Mouse (Mus musculus): ENCODE data around the gene Trim14.

The Trim14 gene

DNA sequence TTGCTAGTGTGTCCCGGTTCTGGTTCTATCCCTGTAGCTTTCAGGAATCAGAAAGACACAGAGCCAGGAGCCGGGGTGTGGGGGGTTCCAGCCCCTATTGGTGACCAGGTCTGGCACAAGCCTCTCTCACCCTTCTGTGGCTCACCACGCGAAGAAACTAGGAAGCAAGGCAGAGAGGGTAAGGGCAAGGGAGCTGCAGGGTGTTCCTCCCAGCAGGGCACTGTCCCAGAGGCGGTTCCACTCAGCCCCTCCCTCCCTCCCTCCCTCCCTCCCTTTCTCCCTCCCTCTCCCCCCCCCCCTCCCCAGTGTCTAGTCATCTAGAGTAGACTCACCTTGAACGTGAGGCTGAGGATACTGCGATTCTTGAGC is 8.4 kb downstream of the Trim14 start:
- DNase-seq (ENCODE audit: low read depth) = no peak

DNA sequence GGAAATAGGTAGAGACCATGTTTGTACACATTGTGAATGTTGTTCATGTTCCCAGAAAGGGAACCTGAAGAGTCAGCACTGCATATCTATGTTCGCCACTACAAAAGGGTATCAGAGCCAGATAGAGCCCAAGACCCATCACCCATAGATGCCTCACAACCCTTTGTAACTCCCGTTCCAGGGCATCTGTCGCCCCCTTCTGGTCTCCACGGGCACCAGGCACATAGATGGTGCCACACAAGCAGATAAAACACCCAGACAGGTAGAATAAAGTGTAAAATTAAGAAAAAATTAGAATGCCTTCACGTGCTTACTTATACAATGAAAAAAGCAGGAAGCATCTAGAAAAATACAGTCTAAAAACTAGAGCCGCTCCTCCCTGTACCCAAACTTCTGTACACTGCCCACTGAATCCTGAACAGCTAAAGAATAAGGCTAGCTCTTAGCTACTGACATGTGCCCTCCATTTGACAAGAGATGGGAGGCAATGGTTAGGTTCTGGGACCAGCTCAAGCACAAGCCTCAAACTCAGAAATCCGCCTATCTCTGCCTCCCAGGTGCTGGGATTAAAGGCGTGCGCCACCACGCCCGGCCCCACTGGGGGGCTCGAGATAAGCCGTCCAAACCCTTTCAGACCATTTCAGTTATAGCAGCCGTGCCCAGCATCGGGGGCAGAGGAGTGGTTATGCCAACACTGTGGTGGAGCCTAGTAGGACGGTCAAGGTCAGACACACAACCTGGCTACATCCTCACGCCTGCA is 9.0 kb downstream of the Trim14 start:
- no peak for DNase-seq (ENCODE audit: low read depth)

DNA sequence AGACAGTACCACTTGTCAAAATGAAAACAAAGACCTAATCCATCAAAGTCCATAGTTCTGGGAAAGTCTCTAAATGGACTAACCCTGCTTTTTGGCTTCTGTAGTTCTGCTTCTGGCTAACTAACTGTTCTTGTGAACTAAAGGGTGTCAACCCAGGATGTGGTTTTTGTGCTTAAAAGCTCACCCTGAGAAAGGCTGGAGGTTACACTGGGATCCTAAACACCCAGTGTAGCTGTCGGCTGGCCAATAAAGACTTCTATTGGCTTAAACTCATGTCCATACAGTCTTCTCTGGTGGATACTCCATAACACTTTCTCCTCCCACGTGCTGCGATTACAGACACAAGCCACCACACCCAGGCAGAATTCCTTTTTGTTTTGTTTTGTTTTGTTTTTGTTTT is 9.7 kb downstream of the Trim14 start:
- no peak for DNase-seq (ENCODE audit: low read depth)

DNA sequence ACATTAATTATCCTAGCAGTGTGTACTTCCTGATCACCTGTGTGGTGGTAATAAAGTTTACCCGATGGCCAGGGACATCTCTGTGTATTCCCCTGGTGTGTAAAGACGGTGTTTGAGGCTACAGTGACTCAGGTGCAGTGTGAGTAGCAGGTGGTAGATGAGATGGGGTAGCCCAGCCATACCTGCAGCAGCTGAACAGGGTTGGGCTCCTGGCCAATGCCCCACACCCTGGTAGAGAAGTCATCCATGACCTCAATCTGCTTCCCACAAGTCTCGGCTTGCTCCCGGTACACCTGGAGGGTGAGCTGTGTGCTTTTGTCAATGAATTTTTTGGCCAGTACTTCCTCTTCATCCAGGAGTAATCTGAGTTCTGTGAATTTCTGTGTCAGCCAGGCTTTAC is 12.6 kb downstream of the Trim14 start:
- no peak for DNase-seq (ENCODE audit: low read depth)

DNA sequence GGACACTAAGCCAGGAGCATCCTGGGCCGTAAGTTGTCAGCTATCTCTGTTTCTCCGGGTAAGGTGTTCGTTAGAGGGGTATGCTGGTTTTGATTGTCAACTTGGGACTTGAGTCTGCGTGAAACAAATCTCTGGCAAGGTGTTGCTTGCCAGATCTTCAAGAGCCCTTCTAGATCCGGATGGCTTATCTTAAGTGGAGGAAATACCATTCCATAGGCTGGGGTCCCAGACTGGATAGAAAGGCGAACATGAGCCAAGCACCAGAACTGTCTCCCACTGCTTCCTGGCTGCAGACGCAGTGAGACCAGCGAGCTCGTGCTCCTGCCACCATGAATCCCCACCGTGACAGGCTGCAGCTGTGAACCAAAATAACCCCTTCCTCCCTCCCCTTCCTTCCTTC is 14.5 kb downstream of the Trim14 start:
- DNase-seq (ENCODE audit: low read depth) = no peak

DNA sequence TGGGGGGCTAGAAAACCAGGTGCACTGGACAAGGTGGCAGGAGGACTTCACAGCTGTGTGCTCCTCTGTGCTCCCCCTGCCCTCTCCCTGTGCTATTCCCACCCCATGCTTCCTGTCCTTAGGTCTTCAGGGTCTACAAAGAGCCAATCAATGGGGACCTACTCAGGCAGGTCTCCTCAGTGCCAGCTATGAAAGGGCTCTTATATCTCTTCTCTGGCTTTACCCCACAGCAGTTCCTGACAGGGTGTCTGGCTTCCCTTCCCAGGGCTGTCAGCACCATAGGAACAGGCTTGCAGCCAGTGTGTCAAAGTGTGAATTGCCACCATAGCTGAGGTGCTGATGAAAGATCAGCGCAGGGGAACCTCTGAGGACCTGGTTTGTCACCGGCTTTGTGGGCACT is 15.4 kb downstream of the Trim14 start:
- DNase-seq (ENCODE audit: low read depth) = no peak

DNA sequence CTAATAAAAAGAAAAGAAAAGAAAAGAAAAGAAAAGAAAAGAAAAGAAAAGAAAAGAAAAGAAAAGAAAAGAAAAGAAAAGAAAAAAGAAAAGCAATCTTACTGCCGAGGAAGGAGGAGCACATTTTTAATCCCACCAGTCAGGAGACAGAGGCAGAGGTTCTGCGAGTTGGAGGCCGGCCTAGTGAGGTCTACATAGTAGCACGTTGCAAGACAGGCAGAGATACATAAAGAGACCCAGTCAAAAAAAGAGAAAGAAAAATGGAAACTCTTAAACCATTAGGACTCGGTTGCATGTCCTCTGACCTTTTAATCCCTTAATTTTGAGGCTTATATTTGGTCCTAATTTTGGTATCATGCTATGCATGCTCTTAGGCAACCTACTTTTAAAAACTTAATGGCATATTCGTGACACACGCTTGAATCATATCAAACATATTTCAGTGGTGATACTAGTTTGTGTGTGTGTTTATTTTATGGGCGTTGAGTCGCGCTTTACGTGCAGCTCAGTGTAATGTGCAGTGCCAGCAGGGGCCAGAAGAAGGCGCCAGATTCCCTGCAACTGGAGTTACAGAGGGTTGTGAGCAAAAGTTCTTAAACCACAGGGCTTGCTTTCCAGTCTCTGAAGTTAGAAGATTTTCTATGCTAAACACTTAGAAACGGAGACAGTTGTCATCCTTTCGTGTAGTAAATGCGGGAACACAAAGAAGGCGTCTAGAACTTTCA is 28.0 kb downstream of the Trim14 start:
- DNase-seq (ENCODE audit: low read depth) = peak; percentile 59

DNA sequence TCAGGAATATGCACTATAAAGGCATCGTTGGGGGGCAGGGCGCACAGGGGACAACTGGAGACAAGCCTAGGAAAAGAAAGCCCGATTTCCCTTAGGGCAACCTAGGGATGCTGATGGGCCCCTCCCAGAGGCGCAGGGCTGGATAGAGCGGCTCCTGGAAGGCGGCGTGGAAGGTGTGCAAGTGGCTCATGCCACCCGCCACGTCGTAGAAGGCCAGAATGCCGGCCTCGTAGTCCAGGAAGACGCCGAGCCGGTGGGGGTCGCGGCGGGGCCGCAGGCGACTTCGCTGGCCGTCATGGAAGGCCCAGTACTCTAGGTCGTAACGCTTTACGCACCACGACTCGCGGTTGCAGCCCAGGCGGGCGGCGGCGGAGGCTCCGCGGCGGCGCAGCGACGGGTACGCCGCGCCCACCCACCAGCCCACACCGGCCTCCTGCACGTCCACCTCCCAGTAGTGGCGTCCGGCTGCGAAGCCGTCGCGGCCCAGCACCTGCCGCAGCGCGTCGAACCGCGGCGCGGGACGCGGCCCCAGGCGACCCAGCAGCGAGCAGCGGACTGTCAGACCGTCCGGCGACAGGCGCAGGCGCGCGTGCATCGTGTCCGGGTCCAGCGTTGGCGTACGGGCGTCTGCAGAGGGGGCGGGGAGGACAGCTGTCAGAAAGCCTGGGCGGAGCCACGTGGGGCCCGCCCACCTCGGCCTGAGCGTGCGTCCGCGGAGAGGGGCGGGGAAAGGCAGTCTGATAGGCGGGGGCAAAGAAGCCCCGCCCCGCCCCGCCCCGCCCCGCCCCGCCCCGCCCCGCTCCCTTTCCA is 28.9 kb downstream of the Trim14 start:
- peak; percentile 69 for DNase-seq (ENCODE audit: low read depth)

DNA sequence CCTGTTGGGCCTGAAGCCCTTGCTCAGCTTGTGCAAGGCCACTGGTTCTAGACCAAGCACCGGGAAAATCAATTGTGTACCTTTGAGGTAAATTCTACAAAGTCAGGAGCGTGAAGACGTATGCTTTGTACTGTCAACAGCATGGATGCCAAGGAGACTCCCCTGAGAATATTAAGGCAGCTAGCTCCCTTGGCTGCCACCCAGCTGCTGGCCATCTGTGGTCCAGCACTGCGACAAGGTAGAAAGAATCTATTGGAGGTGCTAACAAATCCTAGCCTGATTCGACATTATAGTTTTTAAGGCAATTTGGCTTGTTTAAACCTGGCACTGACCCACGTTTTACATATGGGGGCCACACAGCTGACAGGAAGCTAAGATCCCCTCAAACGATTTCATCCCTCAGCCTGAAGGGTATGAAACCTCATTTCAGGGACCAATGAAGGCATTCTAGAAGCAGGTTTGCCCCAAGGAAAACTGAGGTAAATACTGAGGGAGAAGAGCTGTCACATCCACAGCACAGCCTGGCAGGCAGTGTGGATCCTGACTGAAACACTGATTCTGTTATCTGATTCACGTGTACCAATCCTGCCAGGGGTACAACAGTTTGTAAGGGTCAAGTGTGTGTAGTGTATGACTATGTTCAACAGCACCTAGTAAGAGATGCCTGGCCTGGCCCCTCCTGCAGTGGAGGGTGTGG is 30.4 kb downstream of the Trim14 start:
- no peak for DNase-seq (ENCODE audit: low read depth)

DNA sequence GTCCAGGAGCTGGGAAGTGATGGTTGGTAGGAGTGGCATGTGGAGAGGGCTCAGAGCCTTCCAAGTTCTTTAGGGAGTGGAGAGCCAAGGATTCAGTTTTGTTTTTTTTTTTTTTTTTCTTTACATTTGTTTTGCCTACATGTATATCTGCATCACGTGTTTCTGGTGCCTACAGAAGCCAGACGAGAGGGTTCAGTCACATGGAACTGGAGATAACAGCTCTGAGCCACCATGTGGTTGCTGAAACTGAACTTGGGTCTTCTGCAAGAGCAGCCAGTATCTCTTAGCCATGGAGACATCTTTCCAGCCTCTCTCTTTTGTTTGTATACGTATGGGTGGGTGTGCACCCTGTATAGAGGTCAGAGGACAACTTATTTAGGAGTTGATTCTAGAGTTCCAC is 32.1 kb downstream of the Trim14 start:
- DNase-seq (ENCODE audit: low read depth) = no peak

DNA sequence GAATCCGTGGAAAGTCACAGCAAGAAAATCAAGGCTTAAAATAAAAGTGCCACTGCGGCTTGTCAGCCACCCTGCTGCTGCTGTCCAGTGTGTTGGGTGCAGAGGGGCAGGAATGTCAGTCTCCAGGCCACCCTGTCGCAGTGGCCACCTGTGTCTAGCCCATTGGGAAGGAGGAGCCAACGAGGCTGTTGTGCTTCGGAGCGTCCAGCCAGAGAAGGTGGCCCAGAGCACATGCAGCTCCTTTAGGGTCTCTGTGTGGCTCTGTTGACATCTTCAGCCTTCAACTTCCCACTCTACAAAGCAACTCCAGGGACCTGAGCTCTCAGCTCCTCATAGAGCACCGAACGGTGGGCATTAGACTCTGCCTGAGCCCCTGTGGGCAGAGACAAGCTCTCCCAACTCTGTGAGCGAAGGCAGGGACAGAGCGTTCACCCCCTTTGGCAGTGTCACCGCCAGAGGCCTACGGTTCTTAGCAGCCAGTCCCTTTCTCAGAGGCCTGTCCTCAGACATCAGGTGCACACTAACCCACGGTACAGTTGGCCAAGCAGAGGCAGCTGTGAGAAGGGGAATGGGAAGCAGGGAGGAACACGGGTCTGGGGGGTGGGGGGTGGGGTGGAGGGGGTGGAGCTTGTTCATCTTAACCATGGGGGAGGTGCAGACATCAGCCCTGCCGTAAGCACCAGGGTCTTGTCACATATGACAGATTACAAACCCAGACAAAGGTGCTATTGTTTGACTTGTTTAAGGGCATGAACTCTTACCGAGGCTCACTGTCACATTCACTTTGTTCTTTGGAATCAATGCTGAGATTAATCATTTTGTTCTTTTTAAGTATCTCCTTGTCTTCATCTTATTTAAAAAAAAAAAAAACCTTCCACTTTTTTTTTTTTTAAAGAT is 33.1 kb downstream of the Trim14 start:
- DNase-seq (ENCODE audit: low read depth) = no peak

DNA sequence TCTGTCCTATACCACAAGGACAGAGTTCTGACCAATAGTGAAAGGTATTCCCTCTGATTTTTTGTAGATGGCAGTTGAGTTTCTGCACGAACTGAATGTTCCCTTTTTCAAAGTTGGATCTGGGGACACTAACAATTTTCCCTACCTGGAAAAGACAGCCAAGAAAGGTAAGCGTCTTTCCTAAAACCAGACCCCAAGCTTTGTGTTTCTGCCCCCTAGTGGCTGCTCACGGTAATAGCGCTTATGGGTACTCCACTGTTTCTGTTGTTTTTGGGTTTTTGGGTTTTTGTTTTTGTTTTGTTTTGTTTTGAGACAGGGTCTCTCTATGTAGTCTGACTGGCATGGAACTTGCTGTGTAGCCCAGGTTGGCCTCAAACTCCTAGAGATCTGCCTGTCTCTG is 37.0 kb downstream of the Trim14 start:
- DNase-seq (ENCODE audit: low read depth) = no peak

DNA sequence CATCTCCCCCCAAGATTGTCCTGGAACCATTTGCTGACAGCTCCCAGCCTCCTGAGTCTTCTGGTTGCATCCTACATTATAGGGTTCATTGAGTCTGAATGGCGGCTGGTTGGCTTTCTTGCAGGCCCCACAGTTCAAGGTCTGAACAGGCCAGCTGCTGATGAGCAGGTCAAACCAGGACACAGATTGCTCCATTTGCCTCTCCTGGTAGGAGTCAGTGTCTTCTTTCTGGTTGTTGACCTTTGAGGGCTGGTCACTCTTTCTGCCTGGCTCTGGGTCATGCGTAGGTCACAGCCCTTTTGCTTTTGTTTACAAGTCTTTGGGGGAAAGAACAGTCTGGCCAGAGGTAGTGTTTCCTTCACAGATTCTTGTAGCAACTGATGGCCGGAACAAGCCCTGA is 37.4 kb downstream of the Trim14 start:
- no peak for DNase-seq (ENCODE audit: low read depth)

DNA sequence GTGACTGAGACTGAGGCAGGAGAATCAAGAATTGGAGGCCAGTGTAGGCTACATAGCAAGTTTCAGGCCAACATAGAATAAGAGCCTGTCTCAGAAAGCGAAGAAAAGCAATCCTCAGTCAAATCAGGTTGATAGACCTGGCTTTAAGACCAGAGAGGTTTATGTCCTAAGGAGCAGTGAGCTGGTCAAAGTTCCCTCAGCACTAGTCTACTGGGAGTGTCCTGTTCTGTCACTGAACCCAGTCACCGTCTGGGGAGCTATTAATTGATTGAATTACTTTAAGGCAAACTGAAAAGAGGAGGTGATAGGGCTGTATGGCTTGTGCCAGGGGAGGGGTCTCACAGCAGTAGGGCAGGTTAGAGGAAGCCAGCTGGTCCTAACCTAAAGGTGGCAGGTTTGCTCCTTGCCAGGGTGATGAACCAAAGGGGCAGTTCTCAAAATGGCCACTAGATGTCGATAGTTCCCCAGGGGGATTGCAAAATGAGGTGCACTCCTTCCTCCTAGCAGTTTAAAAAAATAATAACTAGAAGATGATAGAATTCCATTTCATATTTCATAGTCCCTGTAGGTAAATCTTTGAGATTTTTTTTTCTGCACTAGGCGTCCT is 38.6 kb downstream of the Trim14 start:
- peak; percentile 36 for DNase-seq (ENCODE audit: low read depth)

DNA sequence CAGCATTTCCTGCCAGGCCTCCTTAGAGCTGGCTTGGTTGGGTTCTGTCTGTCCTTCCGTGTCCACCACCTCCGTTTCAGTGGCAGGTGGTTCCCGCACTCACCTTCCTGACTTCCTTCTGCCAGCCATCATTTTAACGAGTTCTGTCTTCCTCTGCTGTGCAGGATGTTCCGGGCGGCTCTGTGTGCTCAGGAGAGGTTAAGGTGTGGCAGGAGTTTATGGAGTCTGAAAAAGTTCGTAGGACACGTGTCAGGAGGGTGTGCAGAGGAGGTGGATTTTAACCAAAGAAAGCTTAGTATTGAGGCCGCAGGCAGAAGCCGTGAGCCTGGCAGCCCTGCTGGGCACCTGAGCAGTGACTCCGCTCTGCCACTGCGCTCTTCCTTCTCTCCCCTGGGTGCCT is 40.4 kb downstream of the Trim14 start:
- DNase-seq (ENCODE audit: low read depth) = no peak

DNA sequence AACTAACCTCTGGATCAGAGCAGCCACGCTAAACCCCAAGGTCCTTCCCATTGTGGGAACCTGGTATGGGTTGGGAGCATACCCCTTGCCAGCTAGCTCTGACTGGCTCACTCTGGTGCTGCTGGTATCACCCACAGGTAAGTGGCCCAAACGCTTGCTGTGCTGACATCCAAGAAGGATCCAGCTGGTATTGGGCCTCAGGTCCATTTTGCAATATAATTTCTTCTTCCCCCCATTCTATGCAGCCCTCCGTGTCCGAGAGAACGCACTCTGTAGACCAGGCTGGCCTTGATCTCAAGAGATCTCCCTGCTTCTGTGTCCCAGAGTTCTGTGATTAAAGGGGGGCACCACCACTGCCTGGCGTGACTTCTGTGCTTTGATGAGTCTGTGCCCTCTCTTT is 42.9 kb downstream of the Trim14 start:
- no peak for DNase-seq (ENCODE audit: low read depth)

DNA sequence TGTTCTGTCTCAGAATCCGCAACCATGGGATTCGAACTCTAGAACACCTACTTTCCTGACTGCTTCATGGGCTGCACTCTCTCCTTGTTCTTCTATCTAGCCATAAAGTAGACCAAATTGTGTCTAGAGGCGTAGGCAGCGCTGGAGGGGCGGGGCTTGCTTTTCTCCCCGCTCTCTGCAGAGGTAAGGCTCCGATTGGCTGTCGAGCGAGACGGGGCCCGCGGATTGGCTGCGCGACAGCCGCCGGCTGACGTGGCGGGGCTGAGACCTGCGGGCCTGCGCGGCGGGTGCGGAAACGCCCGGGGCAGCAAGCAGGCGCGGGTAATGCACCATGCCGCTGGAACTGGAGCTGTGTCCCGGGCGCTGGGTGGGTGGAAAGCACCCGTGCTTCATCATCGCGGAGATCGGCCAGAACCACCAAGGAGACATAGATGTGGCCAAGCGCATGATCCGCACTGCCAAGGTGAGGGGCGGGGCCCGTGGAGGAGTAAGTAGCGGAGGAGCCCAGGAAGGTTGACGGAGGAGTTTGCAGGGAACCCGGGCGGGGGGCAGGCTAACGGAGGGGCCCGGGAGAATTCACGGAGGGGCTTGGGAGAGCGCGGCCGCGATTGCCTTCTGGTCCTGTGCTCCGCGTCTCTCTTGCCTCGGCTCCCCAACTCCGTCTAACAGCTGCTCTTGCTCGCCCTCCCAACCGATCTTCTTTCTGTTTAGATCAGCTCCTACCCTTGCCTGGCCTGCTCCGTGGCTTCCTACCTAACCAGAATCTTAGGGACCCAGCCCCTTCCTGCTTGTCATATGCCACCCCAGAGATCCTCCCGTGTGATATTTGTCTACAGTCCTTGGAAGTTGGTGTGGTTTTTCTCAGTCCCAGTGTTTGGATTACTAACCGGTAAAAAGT is 46.7 kb downstream of the Trim14 start, which contains the start of gene Nans:
TSS of gene Nans (plus strand) at position 221 of the 898 bp plus-strand sequence.
- peak; percentile 88 for DNase-seq (ENCODE audit: low read depth)

DNA sequence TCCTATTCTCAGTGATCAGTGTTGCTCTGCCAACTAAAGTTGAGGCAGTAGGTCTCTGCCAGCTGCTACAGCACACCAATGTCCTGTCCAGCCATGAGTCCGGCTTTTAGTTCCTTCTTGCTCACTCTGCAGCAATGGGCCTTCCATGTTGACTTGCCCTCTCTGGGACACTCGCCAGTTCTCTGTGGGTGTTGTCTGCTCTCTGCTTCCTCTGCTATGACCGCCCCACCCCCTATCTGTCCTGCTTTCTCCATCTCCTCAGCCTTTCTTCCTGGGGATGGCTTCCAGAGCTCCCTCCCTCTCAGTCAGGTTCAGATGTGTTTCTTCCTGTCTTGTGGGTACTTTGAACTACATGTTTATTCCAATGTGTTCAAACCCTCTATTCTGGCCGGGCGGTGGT is 48.6 kb downstream of the Trim14 start:
- no peak for DNase-seq (ENCODE audit: low read depth)

DNA sequence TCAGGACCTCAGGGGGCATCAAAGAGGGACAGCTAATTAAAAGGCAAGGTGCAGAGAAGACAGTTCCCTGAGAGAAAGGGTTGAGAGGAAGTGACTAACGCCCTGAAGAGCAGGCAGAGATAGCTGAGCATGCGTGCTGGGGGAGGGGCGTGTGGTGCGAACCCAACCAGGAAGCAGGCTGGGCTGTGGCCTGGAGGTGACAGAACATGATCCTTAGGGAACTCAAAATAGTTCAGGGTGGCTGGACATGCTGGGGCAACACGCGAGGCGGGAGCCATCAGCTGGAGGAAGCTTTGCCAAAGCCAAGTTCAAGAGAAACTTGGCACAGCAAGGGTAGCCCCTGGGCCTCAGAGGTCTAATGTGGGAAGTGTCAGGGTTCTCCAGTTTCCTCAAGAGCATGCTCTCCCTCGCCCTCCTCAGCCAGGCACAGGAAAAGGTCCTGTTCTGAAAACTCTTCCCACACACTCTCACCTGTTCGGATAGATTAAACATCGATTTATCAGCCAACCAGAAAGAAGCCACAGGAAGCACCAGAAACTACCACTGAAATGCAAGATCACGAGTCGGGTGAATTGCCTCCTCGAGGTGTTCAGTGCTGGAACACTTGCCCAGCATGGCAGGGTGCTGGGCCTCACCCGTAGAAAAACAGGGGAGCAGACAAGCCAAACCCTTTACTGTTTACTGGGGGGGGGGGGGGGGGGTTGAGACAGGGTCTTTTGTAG is 50.1 kb downstream of the Trim14 start:
- no peak for DNase-seq (ENCODE audit: low read depth)

Data from fibroblast of lung, adult 2 months (primary cell).